ENCODE assay signal across 35 mouse cellular contexts in genomic region chr2:22663731-22664130, GRCm38 (mm10). TPM values are rescaled to one million over a fixed set of nuclear protein-coding genes. Genes with fewer than 3 reads are reported as not detected.
"Had no signal": no experiment of that assay in that cellular context is flagged by ENCODE, and none has a peak within 500 bp of the region (broad histone marks: within the 10 kb centered on the region; RNA-seq: fewer than 3 reads in every experiment).

No protein-coding gene starts in this region.

- H3K27me3 ChIP-seq: limb, embryonic 12.5 days; limb, embryonic 13.5 days; limb, embryonic 15.5 days; liver, embryonic 12.5 days; liver, embryonic 13.5 days; liver, embryonic 15.5 days; lung, embryonic 15.5 days; megakaryocyte, embryonic 14.5 days; midbrain, embryonic 12.5 days; midbrain, embryonic 13.5 days; midbrain, embryonic 15.5 days; neural tube, embryonic 12.5 days had no signal

- H3K9me3 ChIP-seq: limb, embryonic 10.5 days; limb, embryonic 12.5 days; limb, embryonic 13.5 days; limb, embryonic 15.5 days; liver, embryonic 12.5 days; liver, embryonic 13.5 days; liver, embryonic 15.5 days; lung, embryonic 15.5 days; midbrain, embryonic 10.5 days; midbrain, embryonic 13.5 days; midbrain, embryonic 15.5 days; neural tube, embryonic 12.5 days had no signal

- H3K4me3 ChIP-seq: left cerebral cortex, adult 2 months; limb, embryonic 10.5 days; limb, embryonic 12.5 days; limb, embryonic 13.5 days; limb, embryonic 15.5 days; liver, embryonic 12.5 days; liver, embryonic 13.5 days; liver, embryonic 15.5 days; lung, embryonic 15.5 days; megakaryocyte, embryonic 14.5 days; midbrain, embryonic 10.5 days; midbrain, embryonic 12.5 days; midbrain, embryonic 13.5 days; midbrain, embryonic 15.5 days; myocyte; neural tube, embryonic 12.5 days had no signal

- H3K27ac ChIP-seq: left cerebral cortex, adult 2 months; limb, embryonic 10.5 days; limb, embryonic 12.5 days; limb, embryonic 13.5 days; limb, embryonic 15.5 days; liver, embryonic 12.5 days; liver, embryonic 13.5 days; liver, embryonic 14.5 days; liver, embryonic 15.5 days; lung, embryonic 15.5 days; macrophage; midbrain, embryonic 10.5 days; midbrain, embryonic 12.5 days; midbrain, embryonic 13.5 days; midbrain, embryonic 15.5 days; neural tube, embryonic 12.5 days had no signal

- DNase-seq: left cerebral cortex, postnatal 4 days; liver, embryonic 13.5 days; liver, postnatal 0 days; lung, adult 18-20 months; lung, adult 2 months; lung, embryonic 14.5 days; lung, postnatal 10 days; lung, postnatal 14 days; lung, postnatal 36 days; lung, postnatal 4 days; midbrain, embryonic 14.5 days had no signal

- H3K36me3 ChIP-seq: limb, embryonic 10.5 days; limb, embryonic 12.5 days; limb, embryonic 13.5 days; limb, embryonic 15.5 days; liver, embryonic 12.5 days; liver, embryonic 13.5 days; liver, embryonic 15.5 days; lung, embryonic 15.5 days; midbrain, embryonic 10.5 days; midbrain, embryonic 12.5 days; midbrain, embryonic 15.5 days; neural tube, embryonic 12.5 days had no signal

- H3K9ac ChIP-seq: limb, embryonic 12.5 days; limb, embryonic 13.5 days; limb, embryonic 15.5 days; liver, embryonic 12.5 days; liver, embryonic 13.5 days; liver, embryonic 14.5 days; liver, embryonic 15.5 days; liver, postnatal 0 days; lung, embryonic 14.5 days; lung, embryonic 15.5 days; midbrain, embryonic 12.5 days; midbrain, embryonic 13.5 days; midbrain, embryonic 15.5 days; neural tube, embryonic 12.5 days had no signal

- H3K4me1 ChIP-seq: limb, embryonic 10.5 days; limb, embryonic 12.5 days; limb, embryonic 13.5 days; limb, embryonic 15.5 days; liver, embryonic 12.5 days; liver, embryonic 13.5 days; liver, embryonic 15.5 days; lung, embryonic 15.5 days; megakaryocyte, embryonic 14.5 days; midbrain, embryonic 10.5 days; midbrain, embryonic 12.5 days; midbrain, embryonic 13.5 days; midbrain, embryonic 15.5 days; neural tube, embryonic 12.5 days had no signal

RNA-seq across cellular contexts. Expression of gene Gad2, which starts 41.7 kb away (rescaled TPM):
- total RNA-seq: megakaryocyte progenitor cell, adult 5-6 weeks; megakaryocyte, adult 5-6 weeks; megakaryocyte-erythroid progenitor cell, adult 5-6 weeks; monocyte, adult 5-6 weeks had no signal
- polyA plus RNA-seq: liver, embryonic 11.5 days; liver, embryonic 12.5 days; liver, embryonic 14.5 days; liver, embryonic 16.5 days; liver, postnatal 0 days; lung, adult 2 months; lung, postnatal 0 days; macrophage; myocyte had no signal
